Mouse (Mus musculus) urinary bladder, postnatal 4 days (tissue): ENCODE results near the gene Nde1.
"Not testable (repeated sequence)": the region's sequence is repeated elsewhere in the genome, so short reads cannot be mapped to it uniquely, and the experiment has no call there.

Experiments used
- DNase-seq, 2 experiments: peaks; one replicate each; pipeline ENCODE4 v3.0.0; 2021 to 2022; ENCODE audit warnings: low spot score in 2 of 2

Nde1 gene

DNA sequence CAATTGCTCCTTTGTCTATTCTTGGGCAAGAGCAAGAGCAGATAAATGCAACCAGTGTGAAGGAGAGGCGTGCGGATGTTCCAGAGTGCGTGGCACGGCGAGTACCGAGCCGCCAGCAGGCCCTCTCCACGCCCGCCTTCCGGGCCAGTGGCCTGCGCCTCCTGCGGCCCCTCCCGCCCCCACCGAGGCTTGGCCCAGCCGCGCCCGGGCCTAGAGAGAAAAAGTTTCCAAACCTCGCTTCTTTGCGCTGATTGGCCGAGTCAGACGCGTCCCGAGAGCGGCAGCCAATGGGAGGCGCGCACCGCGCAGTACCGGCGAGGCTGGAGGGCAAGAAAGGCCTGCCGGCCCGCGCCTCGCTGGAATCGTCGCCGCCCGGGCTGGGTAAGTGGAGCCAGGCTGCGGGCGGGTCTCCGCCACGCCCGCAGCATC lies at the start of gene Nde1, which contains the start of gene Marf1:
Gene Nde1, plus strand, starts transcription at position 288 of the 429 bp plus-strand sequence.
Gene Marf1, minus strand, starts transcription at position 364 of the 429 bp plus-strand sequence.
- peak; percentile 90 to 94 for DNase-seq

DNA sequence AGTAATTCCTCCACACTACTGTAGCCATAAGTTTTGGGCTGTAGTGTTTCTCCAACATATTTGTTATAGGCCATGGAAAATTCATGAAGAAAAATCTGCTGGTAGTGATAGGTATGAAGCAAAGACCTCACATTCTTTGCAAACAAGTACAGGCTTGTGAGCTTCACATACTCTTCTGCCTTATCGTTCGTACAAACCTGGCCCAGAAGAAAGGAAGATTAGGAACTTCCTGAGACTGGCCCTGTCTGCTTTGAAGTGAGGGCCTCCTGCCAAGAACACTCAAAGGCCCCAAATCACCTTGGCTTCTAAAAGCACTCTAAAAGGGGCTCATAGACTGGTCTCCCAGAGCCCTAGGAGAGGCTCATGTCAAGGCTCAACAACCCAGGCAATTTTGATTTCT lies 45.8 kb upstream of the Nde1 start:
- no peak for DNase-seq

DNA sequence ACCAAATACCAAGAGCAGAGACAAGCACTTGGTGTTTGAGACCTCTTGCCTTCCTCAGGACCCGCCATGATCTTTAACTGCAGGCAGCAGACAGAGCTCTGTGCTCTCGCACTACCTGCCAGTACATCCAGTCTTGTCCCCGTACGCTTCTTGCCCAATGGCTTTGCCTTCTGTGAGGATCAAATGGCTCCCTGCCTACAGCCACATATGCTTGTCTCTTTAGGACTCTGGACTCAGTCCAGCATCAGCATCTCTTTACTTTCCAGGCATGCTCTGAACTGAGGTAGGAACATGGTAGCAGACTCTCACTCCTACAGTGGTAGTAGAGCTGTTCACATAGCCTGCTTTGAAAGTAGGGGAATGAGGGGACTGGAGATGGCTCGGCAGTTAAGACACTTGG lies 42.1 kb upstream of the Nde1 start:
- no peak for DNase-seq

DNA sequence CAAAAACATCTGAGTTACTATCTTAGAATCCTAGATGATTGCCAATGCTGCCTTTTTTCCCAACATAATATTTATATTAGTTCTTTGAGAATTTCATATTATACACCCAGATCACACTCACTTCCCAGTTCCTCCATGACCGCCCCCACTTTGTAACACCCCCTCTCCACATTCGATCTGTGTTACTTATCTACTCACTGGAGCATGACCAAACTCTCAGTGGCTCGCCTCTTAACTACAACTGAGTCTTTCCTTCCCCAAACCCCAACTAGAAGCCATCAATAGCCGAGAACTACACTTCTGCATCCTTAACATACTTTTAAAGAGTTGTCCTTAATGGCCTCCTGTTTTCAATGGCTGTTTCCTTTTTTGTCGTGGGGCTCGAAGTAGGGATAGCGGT lies 41.5 kb upstream of the Nde1 start:
- no peak for DNase-seq

DNA sequence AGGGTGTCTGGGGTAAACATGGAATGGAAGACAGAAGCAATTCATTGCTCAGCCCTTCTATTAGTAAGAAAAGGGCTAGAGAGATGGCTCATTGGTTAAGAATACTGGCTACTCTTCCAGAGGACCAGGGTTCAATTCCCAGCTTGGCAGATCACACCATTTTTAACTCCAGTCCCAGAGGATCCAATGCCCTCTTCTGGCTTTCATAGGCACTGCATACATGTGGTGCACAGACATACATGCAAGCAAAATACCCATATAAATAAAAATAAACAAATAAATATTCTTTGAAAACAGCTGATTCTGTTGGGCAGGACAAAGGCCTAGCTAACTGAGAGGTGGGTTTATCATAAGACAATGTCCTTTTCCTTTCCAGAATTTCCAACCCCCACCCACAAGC lies 40.5 kb upstream of the Nde1 start:
- DNase-seq = no peak

DNA sequence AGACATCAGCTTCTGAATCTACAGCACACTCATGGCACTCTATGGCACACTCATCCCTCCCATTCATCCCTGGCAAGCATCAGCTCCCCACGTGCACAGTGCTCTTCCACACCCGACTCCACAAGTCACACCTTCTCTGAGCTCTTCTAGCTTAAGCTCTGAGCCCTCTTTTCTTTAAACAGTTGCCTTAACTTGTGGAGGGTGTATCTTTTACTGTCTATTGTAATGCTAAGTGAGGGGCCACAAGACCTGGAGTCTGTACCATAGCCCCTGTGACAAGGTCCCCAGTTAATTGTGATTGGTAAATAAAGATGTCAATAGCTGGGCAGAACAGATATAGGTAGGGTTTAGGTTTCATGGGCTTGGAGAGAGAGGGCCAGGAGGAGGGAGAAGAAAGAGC lies 39.2 kb upstream of the Nde1 start:
- DNase-seq = no peak

DNA sequence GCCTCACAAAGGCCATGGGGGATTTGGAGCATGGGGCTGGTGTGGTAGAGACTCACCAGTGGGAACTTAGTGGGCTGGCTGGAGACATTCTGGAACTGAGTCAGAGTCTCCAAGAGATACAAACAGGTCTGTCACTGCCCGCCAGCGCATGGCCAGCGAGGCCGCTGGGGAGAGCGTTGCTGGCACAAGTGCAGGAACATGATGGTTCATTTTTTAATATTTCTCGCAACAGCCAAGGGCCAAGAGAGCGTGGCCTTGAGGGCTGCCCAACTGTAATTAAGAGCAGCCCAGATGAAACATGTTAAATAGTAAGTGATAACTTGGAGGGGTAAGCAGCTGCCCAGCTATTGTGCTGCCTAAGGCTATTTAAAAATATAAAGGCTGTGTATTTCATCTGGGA lies 38.4 kb upstream of the Nde1 start:
- peak in 1 of 2 experiments; percentile 23 for DNase-seq

DNA sequence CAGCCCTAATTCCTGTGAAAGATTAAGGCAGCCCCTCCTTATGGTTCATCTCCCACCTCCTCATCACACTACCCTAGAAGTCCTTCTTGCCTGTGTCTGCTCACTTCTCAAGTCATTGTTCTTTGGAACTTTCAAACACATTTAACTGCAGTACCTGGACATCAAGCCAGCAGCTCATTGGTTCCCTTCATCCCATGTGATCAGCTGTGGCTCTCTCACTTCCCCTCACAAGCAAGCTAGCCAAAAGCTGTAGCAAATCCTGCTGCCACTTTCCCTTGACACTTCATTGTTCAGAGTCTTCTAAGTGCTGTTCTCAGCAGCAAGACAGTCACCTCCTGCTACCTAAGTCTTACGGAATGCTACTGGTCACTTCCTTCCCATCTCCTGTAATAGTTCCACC lies 37.8 kb upstream of the Nde1 start:
- DNase-seq = no peak

DNA sequence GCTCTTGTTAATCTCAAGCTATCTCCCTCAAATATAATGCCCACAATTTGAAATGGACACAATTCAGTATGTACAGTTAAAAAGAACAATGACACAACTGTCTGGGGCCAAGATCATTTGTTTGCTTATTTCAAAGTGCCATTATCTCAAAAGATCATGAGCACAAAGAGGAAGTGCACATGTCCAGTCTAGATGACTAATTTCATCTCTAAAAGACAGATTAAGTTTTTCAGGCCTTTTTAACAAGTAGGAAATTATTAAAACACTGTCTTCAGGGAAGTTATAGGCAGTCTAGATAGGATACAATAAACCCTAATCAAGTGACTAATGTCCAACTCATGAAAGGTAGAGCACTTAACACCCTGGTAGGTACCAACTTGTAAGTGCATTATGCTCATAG lies 34.1 kb upstream of the Nde1 start:
- DNase-seq = no peak

DNA sequence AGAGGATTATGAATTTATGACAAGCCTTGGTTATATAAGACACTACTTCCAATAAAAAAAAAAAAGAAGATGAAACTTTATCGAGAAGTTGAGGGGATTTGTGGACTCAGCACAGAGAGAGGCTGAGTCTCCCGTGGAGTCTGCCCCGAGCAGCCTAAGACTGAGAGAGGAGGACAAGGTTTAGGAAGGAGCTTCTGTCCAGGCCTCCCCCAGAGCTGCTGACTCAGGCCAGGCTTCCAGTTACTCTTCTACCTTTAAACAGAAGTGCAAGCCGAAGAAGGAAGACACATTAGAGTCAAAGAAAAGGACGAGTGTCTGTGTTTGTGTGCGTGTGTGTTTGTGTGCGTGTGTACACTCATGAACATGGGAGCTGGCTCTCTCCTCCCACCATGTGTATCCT lies 32.3 kb upstream of the Nde1 start:
- DNase-seq = no peak

DNA sequence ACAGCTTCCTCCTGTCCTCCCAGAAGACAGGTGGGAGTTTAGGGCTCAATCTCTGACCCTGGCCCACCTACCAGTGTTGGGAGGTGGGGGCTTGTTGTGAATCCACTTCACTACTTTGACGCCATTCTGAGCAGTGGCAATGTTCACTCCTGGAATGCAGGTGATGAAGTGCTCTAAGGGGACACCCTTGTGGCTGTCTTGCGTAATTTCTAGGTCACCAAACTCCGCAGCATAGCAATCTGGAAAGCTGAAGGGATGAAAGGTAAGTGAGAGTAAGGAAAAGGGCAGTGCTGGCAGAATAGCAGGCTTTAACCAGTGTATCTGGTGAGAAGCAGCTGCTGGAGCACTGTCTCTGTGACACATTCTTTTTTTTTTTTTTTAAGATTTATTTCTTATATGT lies 31.7 kb upstream of the Nde1 start:
- no peak for DNase-seq

DNA sequence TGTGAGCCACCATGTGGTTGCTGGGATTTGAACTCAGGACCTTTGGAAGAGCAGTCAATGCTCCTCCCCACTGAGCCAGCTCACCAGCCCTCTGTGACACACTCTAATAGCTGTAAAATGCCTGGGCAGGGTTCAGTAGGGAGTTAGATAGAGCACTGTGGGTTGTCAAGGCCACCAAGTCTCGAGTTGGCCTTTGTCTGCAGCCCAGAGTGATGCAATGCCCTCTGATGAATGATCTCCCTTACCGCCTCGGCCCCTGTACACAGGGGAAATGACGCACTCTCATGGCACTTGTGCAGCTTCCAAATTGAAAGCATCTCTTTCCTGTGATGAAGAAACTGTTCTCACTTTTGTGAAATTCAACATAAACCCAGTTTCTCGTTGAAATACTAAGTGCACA lies 31.2 kb upstream of the Nde1 start:
- DNase-seq = no peak

DNA sequence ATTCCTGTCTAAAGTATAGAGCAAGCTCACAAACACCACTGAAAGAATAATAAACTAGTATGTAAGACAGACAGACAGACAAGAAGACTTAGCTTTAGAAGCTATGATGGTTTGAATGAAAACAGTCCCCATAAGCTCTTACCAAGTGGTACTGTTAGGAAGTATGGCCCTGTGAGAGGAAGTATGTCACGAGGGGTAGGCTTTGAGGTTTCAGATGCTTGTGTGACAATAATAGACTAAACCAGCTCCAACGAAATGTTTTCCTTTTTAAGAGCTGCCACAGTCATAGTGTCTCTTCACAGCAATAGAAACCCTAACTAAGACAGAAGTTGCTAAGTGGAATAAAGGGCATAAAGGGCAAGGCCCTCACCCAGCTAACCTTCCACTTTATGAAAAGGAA lies 28.1 kb upstream of the Nde1 start:
- DNase-seq = no peak

DNA sequence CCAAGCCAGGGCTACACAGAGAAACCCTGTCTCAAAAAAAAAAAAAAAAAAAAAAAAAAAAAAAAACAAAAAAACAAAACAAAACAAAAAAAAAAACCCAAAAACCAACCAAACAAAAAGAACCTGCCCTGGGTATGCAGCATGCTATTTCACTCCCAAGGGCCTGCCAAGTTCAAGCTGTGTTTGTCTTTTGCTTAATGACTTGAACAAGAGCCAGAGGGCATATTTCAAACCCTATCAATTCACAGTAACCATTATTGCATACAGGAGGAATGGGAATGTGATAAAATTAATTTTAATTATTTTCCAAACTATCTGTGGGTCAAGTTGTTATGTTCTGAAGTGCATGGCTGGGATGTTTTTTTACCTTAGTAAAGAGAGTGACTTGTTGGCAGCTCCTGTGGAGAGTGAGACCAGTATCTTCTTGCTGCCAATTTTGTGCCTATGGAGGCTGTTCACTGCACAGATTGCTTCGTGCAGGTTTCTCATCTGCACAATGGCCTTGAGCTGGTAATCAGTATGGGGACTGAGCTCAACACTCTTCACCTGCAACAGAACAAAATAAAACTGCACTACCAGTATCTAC lies 25.0 kb upstream of the Nde1 start:
- no peak for DNase-seq

DNA sequence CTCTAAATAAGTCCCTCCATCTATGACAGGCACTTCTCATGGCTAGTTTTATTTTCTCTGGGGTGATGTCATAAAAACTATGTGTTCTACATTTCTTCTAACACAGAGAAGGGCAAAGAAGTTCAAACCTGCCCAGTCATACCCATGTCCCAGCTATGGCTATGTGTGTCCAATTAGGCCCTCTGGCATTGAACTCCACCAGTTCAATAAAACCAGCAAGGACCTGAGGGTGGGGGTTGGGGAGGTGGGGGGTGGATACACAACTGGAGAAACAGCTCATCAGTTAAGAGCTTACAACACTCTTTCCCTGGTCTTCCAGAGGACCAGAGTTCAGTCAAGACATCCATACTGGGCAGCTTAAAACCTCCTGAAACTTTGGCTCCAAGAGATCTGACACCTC lies 24.0 kb upstream of the Nde1 start:
- DNase-seq = no peak

DNA sequence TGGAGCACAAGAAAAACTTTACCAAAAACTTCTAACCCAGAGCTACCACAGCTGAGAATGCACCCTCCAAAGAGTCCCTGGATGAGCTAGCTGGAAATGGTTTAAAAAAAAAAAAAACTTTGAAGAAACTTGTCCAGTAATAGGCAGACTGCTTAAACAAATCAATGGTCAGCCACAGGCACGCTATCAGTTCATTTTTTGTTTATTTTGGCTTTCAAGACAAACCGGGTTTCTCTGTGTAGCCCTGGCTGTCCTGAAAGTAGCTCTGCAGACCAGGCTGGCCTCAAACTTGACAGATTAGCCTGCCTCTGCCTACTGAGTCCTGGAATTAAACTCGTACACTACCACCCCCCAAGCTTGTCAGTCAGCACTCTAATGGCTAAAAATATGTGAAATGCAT lies 19.8 kb upstream of the Nde1 start:
- no peak for DNase-seq

DNA sequence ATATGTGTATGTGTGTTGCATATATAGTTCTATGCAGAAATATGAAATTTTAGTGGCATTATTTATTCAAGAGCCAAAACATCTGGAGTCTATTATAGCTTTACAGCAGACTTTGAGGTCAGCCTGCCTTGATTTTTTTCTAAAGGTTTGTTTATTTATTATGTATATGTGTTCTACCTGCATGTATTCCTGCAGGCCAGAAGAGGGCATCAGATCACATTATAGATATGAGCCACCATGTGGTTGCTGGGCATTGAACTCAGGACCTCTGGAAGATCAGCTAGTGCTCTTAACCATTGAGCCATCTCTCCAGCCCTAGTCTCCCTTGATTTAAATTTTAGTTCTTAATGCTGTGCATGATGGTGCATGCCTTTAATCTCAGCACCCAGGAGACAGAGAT lies 15.4 kb upstream of the Nde1 start:
- no peak for DNase-seq

DNA sequence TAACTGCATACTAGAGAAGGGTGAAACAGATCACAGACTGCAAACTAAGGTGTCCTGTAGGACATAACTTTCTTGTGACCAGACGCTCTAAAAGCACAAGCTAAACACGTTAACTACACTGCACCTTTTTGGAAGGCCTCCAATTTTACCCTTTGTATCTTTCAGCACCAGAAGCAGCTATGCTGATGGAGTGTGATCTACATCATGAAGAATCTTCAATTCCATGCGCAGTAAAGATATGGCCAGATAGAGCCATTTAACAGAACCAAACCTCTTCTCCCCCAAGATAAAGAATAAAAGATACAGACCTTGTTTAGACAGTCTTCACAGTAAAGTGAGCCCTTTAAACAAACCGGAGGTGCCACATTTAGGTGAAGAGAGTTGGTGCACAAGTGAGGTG lies 11.4 kb upstream of the Nde1 start:
- no peak for DNase-seq

DNA sequence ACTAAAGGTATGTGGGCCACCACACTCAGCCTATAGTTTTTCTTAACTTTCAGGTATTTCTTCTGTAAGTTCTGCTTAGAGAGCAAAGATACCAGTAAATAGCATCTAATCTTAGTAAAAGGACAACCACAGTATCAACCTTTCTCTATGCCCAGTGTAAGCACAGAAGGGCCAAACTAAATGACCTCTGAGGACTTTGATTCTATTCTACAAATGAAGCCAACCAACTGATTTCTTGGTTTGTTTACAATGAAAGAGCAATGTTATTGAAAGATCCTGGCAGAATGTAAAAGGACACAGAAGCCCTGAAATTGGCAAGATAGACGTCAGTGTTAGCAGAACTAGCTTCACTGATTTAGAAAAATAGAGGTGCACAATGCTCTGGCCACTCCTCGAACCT lies 7.4 kb upstream of the Nde1 start:
- not testable (repeated sequence) for DNase-seq

DNA sequence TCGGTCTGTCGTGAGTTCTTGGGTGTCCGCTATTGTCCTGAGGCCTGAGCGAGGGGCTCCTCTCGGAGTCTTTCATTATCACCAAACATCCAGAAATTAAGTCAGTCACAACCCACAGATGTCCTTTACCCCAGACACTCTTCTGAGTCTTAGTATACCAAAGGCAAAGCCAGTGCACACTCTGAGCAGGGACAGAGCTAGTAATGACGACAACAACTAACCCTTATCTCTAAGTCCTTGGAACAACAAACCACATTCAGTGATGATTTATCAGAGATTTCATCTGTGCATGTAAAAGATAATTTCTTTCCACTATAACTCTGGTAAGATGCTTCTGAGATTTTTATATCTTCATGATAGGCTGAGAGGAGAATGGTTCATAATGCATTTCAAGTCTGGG lies 6.8 kb upstream of the Nde1 start:
- no peak for DNase-seq

DNA sequence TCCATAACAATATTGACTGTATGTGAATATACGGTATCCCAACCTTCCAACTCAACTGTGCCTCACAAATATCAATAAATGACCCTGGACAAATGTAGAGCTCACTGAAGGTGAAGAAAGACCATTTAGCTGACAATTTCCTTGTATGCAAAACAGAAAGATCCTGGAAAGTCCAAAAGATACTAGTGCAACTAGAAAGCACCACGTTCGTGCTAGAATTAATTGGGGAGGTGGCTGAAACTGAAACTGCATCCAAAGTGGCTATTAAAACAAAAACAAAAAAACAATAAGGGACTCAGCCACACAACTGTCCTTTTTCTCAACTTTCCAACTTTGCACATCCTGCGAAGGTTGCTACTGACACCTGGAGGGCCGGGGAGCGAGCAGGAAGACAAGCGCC lies 4.5 kb upstream of the Nde1 start:
- no peak for DNase-seq

DNA sequence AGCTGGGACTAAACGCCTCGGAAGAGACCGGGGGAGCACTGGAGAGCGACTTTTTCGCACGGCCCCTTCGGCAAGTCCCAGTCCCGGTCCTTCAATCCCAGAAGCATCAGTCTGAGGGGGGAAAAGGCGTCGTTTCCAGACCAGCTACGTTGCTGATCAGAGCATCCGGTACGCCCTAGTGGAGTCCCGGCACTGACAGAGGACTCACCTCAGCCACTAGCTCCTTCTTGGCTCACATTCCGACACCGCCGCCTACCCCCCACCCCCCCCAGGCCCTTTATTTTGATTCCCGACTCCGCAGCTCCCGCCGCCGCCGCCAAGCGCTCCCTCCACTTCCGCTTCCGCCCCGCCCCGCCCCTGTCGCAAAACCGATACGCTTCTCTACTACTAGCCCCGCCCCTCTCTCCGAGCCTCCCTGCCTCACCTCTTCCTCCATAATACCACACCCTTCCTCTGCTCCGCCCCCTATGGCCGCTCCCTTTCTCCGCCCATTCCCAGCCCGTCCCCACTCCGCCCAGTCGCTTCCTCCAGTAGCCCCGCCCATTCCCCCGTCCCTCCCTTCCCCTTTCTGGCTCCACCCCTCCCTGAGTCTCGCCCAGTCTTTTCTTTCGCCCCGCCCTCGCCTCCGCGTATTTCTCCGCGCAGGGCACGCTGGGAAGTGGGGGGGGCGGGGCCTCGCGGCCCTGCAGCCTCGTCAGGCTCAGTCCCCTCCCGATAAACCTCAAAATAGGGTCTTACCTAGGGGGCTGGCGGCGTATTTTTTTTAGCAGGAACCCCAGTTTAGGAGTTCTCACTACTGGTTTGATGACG lies 3.9 kb upstream of the Nde1 start:
- DNase-seq = peak; percentile 99 to 100

DNA sequence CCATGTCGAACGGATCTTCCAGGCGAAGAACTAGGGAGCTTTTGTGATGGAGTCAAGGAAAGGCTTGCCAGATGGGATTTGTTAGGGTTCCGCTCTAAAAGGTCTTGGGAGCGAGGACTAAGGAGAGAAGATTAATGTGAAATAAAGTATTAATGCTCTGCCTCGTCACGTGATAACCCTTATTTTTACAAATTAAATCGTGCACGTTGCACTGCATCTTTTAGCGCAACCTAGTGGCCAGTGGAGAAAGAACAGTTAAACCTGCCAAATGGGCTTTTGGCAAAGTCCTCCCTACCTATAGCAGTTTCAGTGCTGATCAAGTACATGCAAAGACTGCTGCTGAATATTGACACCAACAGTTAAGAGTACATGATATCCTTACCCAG lies 3.3 kb upstream of the Nde1 start:
- peak; percentile 54 to 74 for DNase-seq

DNA sequence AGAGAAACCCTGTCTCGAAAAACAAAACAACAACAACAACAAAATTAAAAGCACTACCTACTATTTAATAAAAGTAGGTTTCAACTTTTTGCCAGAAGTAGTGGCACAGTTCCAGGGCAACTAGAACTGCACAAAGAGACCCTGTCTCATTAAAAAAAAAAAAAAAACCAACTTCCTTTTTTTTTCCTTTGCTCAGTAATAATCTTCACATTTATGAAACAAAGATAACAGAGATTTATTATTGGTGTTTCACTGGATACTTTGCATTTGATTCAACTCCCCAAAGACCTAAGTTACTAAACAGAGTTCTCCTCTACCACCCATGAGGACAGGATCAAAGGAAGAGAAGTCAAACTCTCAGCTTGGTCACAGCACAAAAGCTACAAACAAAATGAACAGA lies 2.1 kb upstream of the Nde1 start:
- DNase-seq = no peak
